Mouse (Mus musculus) spleen, postnatal 10 days (tissue): ENCODE data around the gene March11.

Experiments
- DNase-seq, 2 experiments: peaks; one replicate each; pipeline ENCODE4 v3.0.0; 2021 to 2022; ENCODE audit warnings: low spot score in 2 of 2

The March11 gene

DNA sequence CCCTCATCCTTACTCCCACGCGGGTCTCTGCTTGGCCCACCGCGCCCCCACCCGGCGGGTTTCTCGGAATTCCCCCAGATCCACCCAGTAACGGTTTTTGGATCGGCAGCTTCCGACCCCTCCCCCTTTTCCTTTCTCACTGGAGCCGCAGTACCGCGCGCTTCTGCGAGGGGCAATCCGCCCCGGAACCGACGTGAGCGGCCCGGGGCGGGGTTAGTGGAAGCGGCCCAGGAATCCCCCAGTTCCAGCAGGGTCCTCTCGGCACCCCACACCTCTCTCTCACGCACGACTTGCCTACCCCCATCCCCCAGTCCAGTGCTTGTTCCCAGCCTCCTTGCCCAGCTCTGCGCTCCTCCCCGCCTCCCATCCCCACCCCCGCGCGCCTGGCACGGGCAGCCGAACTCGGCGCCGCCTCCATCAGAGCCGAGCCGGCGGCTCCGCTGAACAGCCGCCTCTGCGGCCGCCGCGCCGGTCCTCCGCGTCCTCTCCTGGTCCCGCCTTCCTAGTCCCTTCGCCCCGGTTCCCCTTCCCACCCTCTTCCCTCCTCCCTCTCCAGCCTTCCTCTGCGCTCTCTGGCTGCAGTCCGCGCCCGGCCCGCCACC lies at the start of gene March11:
March11 (plus strand) TSS at position 420 of the 602 bp plus-strand sequence.
- DNase-seq: no peak

DNA sequence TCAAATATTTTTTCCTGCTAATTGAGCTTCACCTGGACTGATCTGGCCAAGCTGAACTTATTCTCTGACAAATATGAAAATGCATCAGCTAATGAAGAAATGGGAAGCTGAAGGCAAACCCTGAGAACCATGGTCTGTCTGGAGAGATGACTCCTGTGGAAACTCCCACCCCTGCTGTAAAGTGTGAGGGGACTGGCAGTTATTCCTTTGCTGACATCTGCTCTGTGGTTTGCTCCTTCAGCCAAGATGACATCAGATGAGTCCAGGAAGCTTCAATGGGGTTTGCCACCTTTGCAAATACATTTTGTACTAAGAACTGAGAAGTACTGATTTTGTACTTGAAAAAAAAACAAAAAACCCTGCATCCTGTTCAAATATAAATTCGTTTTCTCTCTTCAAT lies 46.5 kb upstream of the March11 start:
- no peak for DNase-seq

DNA sequence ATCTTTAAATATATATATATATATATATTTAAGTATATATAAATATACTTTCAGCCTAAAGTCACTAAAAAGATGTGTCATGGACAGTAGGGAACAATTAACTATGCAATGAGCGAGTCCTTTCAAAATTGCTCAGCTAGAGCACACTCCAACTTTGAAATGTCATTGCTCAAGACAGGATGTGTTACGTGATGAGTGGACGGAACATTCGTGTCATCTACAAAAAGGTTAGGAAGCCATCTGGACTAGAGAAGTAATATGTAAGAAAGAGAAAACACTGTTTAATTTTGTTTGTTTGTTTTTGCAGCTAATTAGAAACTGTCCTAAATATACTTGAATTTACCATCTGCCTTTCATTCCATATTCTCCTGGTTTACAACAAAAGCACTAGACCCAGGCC lies 39.3 kb upstream of the March11 start:
- no peak for DNase-seq

DNA sequence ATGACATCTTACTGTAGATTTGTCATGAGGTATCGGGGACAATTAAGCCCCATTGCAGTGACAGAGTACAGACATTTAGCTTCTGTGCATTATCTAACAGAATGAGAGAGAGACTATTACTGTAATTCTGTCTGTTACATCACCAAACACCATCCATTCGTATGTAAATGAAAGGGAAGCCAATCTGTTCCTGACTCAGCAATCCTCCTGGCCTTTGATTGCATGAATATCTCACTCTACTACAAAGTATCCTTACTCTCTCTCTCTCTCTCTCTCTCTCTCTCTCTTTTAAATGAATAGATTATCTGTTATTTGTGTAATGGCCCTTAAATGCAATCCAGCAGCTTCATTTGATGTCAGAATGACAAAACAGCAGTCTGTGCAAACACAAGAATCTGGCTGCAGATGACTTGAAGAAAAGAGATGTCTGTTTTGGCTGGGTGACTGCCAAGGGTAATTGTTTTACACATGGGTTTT lies 32.8 kb upstream of the March11 start:
- no peak for DNase-seq

DNA sequence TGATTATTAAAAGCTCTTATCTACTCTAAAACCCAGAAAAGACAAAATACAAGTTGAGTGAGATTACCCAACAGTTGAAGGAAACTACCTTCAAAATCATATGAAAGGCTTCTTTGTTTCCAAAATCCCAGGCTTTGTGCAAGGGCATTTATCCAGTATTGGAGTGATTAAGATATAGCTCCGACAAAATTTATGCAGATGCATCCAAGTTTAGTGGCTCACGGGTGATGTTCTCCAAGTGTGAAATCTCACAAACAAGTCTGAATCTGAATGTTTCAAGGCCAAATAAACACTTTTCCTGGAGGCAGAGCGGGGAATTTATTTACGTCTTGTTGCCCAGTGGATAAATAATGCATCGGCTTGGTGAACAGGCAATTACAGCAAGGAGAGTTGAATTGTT lies 32.2 kb upstream of the March11 start:
- no peak for DNase-seq

DNA sequence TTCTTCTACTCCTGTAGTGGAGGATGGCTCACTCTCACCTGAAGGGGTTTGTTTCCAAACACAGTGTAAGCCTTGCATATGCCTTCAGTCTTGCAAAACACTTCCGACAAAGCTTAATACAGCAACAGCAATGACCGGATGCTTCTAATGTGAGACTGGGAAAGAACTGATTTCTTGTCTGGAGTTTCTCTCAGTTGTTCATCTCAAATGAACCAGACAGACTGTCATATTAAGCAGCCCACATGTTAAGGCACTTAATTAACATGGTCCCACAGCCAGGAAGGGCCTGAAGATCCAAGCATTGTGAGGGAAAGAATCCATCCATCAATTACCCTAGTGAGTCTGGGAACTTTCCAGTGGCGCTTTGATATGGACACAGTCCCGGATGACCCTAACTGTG lies 17.0 kb upstream of the March11 start:
- DNase-seq: no peak

DNA sequence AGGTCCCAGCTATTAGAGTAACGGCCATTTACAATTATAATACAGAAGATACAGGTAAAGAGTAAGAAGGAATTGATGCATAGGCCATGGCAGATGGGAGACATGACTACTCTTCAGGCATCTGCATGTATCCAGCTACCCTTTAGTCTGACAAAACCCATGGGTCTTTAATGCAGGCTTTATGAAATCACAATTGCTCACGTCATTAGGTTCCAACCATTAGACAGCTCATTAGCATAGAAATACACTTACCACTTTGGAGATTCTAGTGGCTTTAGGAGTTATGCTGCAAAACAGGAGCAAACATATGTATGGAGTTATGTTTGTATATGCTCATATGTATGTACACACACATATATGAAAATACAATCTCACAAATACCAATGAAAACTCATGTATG lies 16.0 kb upstream of the March11 start:
- no peak for DNase-seq

DNA sequence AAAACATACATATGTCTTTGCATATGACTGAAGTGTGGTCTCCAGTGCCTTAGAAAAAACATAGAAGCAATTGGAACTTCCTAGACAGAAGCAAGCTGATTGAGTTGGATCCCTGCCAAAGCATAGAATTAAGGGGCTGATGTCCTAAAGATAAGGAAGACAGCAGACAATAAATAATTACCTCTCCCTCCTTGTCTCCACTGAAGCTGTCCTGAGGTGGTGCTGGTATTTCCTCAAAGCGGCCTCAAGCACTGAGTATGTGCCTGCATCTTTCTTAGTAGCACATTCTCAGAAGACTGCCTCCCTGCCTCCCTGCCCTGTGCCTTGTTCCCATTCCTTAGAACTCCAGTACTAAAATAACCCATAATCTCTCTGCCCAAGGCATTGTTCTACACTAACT lies 15.6 kb upstream of the March11 start:
- no peak for DNase-seq

DNA sequence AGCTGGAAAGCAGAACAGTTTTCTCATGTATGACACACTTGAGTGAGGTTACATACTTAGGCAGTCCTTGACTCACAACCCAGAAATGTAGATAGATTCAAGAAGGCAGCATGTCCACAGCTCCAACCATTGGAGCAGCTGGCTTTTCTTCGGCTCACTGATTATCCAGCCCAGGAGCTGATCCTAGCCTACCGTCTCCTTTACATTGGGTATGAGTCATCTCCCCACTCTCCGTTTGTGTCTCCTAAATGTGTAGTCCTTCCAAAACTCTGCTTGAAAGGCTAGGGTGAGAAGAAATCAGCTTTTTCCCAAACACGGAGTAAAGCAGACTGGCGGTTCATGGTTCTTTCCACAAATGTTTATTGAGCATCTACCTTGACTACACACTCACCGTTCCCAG lies 10.2 kb upstream of the March11 start:
- no peak for DNase-seq

DNA sequence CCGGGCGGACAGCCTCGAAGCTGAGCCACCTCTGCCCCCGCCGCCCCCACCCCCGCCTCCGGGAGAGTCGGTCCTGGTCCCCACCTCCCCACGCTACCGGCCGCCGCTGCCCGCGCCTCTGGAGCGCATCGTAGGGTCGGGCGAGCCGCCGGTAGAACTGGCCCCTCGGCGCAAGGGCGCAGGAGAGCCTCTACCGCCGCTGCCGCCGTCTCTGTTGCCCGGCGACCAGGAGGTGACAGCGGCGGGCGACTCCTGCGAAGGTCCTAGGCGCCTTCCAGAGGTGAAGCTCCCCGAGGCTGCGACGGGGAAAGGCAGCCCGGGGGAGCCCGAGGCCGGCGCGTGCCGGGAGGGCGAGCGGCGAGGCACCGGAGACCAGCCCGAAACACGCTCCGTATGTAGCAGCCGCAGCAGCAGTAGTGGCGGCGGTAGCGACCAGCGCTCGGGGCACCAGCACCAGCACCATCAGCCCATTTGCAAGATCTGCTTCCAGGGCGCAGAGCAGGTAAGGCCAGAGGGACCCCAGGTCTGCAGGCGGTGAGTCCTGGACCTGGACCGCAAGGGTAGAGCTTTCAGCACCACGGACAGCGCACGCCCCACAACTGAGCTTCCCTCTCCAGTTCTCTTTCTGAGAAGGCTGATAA lies 563 bp downstream of the March11 start:
- peak; percentile 20 to 60 for DNase-seq

DNA sequence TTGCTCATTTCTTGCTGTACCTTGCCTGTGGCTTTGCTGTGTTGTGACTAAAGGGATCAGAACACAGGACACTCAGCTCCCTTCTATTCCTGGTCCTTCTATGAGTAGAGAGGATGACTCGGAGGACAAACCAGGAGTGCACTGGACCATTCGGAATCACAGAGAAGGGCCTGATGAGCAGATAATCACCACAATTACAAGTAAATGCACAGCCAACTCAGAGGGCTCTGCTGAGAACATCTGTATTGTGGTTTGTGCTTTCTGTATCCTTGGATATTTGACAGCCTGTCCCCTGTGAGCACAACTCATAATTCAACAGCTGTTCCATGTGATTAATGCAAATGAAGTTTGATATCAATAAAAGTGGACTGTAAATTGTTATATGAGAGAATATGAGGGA lies 11.0 kb downstream of the March11 start:
- DNase-seq: no peak

DNA sequence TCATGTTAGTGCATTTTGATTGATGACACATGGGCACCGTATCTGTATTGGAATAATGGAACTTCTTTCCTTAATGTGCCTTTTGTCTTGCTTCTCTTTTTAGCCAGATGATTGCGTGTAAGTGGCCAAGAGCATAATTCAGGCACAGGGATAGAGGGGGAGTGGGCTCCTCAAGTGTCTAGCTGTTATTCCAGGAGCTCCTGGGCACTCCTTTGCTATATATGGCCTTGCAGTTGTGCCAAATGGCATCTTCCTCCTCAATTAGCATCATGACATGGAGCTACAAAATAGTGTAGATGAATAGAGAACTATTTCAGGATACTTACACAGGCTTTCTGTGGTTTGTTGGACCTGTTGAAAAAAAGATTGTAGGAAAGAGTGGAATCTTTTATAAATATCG lies 11.6 kb downstream of the March11 start:
- no peak for DNase-seq

DNA sequence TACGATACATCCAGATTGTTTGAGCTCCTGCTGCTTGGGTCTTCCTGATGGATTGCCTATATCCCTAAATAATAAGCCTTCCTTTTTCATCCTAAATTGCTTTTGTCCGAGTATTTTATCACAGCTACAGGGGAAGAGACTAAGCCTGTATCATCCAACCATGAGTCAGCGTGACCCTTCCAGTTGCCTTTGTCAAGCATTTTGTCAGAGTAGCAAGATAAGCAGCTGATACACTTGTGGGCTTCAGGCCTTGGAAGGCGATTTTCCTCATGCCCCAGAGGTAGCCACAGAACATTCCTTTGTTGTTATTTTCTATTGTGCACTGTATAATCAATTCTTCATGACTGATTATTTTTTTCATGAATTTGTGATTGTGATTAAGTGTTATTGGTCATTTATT lies 14.0 kb downstream of the March11 start:
- DNase-seq: no peak

DNA sequence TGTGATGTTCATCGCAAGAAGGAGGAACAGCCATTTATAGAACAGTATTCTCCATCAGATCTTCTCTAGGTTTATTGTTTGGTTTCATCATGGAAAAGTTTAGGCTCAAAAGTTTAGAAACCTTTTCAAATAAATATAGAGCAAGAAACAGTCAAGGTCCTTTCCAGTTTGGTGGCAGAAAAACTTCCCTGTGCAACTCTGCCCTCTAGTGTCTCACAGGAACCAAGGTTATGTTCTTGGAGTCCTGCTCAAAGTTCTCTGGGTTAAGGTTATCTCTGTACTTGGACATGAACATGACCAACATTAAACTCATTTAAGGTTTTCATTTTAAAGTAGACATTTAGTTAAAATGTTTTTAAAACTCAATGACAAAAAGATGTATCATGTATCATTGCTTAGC lies 18.3 kb downstream of the March11 start:
- peak in 1 of 2 experiments; percentile 15 for DNase-seq

DNA sequence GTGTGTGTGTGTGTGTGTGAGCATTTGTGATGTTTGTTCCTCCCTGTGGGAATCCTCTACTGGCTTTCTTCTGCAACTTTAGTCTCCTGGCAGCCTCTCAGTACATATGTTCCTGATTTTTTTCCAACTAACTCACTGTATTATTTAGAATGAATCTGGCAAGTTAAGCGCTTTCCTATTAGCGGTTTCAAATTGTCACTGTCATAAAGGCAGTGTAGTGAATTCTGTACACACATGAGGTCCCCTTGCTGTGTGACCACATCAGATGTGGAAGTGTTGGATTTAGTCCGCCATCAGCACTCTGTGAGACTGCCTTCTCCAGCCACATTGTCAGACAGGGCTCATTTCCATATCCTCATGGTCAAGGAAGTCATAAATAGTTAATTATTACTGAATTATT lies 26.9 kb downstream of the March11 start:
- no peak for DNase-seq

DNA sequence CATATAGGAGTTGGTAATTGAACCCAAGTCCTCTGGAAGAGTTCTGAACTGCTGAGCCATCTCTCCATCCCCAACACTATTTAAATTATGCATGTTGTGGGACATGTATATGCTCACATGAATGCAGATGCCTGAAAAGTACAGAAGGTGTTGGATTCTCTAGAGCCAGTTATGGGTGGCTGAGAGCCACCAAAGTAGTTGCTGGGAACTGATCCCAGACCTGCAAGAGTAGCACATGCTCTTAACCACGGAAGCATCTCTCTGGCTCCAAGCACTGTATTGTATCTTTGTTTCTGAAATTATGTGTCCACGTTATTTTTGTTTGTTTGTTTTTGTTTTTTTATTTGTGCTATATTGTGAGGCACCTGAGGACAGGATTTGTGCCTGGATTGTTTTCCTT lies 28.9 kb downstream of the March11 start:
- DNase-seq: no peak

DNA sequence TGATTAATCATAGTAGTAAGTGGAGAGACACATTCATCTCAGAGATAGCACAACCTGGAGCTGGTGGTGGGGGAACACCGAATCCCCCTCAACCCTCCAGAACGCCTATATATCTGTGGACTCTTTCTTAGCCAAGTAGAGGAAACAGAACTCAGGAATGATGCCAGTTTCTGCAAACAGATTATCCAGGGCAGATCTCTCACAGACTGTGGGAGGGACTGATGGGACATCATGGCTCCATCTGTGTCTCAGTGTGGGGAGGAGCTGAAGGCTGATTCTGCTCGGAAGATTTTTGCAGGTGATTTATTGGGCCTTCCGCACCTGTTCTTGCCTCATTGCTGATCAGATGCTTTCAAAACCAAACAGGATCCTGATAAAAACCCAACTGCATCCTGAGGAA lies 29.5 kb downstream of the March11 start:
- no peak for DNase-seq

DNA sequence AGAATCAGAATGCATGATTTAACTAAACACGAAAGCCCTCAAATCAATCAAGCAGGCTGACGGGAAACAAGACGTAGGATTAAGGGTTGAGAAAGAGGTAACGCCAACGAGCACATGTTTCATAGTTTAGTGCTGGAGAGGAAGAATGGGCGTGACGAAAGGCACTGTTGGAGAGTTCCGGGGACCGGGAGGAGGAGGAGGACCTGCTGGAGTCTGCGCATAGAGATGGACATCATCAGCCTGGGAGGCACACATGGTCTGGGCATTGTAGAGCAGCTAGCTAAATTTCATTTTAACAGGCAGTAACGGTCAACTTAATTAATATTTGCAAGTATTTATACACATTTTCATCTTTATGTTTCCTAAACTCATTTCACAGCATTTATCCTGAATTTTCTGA lies 31.6 kb downstream of the March11 start:
- DNase-seq: no peak

DNA sequence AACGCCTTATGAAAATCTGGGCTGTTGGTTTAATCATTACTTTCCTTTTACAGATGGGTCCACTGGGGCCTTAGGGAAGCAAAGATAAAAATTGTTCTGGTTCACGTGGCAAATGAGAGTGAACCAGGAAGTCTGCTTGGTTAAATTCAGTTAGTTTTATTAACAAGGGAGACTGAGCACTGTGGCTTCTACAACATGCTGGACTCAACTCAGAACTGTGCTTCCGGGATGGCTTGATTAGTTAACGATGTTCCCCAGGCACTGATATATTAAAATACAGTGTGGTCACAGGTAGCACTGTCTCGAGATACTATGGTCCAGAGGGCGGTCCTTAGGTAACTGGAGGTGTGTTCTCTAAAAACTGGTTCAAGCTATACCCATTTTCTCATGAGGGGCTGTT lies 32.1 kb downstream of the March11 start:
- DNase-seq: no peak

DNA sequence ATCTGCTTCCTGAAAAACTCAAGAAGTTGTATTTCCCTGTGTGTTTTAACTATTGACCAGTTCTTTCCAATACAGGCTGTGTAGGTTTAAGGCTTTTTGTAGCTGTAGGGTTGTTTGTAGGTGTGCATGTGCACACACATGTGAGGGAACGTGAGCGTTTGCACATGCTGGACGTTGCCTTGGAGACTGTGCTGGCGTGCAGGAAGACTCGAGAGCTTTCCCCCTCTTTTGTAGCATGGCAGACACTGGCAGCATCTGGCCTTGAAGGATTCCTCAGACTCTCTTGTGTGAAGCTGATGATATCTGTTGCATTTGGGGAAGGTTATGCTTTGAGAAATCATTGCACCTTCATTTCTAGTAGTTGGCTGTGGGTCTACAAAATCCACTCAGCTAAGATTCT lies 35.5 kb downstream of the March11 start:
- no peak for DNase-seq

DNA sequence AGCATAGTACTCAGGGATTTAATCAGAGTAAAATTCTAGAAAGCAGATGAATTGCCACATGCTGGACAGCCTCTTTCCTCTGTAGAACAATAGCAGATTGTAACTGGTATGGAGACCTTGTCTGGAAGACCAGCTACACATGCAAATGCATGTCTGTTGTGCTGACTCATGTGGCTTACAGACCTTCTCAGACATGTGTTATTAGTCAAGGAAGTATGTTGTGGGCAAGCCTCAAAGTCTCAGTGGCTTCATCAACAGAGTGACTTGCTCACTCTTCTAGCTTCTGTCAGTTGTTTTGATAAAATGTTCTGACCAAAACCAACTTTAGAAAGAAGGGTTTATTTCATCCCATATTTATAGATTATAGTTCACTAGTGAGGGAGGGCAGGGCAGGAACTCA lies 44.8 kb downstream of the March11 start:
- DNase-seq: no peak

DNA sequence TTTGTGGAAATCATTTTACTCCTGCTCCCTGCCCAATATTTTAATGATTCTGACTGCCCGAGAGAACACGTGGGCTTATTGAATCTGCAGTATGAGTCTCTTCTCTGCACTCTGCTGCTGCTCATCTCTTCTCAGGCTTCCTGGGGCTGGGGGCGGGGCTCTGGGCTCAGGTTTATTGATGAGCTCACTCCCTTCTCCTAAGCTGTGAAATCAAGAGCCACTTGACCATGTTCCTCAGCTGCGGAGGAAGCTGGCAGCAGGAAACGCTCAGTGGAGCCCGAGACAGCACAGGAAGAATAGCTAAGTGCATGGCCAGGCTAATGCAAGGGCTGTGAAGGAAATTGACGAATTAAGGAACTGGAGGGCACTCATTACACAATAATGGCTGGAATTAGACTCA lies 56.5 kb downstream of the March11 start:
- DNase-seq: no peak

DNA sequence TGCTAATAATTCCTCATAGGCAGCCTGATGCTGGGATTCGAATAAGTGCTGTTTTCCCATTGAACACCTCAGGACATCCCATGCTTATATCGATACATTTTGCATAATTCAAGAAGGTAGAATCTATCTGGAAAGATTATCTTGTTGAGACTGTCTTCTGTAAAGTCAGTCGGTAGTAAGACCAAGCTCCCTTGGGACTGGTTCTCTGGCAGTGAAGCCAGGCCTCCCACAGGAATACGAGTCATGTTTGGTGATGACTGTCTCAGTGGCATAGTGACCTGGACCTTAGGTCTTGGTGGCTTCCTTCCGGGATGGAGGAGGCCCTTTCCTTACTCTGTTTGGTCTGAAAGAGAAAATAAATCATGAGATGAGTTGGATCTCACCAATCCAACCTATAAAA lies 57.7 kb downstream of the March11 start:
- DNase-seq: no peak

DNA sequence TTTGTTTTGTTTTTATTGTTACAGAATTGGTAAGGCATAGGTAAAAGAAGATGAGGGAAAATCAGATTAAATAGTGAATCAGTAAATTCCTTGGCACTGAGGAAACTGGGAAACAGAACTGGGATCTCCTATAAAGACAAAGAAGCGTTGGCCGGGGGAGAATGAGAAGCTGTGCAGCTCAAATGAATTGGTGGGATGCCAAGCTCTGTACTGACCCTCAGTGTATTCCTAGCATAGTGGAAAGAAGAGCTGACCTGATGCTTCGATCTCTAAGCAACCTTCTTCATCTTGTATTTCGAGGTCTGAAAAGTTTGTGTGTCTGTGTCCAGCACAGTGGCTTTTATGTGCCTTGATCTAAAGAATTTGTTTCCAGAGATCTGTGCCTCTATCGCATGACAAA lies 64.9 kb downstream of the March11 start:
- no peak for DNase-seq
